Mouse (Mus musculus) forebrain, embryonic 12.5 days (tissue): ENCODE measurements around the gene Cd248. TPM values are rescaled to one million over a fixed set of nuclear protein-coding genes. Genes with fewer than 3 reads are reported as not detected.

Experiments used
- ATAC-seq: fragments of 200-750 bp; cut with Nextera tagmentation; 2 replicates; pipeline ENCODE4 v1.8.0; 2017; ENCODE audit warnings: moderate TSS enrichment; ENCODE audit not compliant: low FRiP score
- H3K27ac ChIP-seq: fragments of 300-500 bp; sonication (generic); 2 replicates; pipeline ENCODE4 v1.5.1; 2016; ENCODE audit warnings: mild to moderate bottlenecking
- H3K27me3 ChIP-seq: fragments of 300-500 bp; sonication (generic); 2 replicates; pipeline ENCODE4 v1.6.1; 2016; ENCODE audit warnings: mild to moderate bottlenecking
- H3K36me3 ChIP-seq: fragments of 300-500 bp; sonication (generic); replicated peaks from 2 replicates; pipeline ENCODE4 v1.6.1; 2016; ENCODE audit warnings: mild to moderate bottlenecking
- H3K4me1 ChIP-seq: fragments of 300-500 bp; sonication (generic); 2 replicates; pipeline ENCODE4 v1.6.1; 2016
- H3K4me2 ChIP-seq: fragments of 300-500 bp; sonication (generic); 2 replicates; pipeline ENCODE4 v1.6.1; 2016; ENCODE audit warnings: mild to moderate bottlenecking, moderate library complexity
- H3K4me3 ChIP-seq: fragments of 300-500 bp; sonication (generic); replicated peaks from 2 replicates; pipeline ENCODE4 v1.5.1; 2016; ENCODE audit warnings: mild to moderate bottlenecking
- H3K9ac ChIP-seq: fragments of 300-500 bp; sonication (generic); 2 replicates; pipeline ENCODE4 v1.6.1; 2016; ENCODE audit warnings: mild to moderate bottlenecking
- H3K9me3 ChIP-seq: fragments of 300-500 bp; sonication (generic); 2 replicates; pipeline ENCODE4 v1.6.1; 2016
- WGBS: fragments of 180-500 bp; shearing (Covaris S2); methylation state at CpG from one replicate; pipeline ENCODE4 v1.1.7; 2016; 5-methylcytosine and 5-hydroxymethylcytosine counted together
- polyA plus RNA-seq: library from polyadenylated mRNA; unstranded; fragments of >200 nt; fragmentation: Nextera tagmentation; extraction: Ambion mirVana; gene quantifications from 2 replicates; pipeline ENCODE4 v1.2.1, GENCODE M21; 2016

Cd248 gene
- polyA plus RNA-seq, 1 experiment from 2014 or later = 17.1 TPM

GRCm38 (mm10) chr19:5069978-5070377 is 2.1 kb downstream of the Cd248 start:
- Histone ChIP-seq H3K9me3 (no peaks in the 10 kb centered on the region), H3K4me1 (peaks cover 54% of the 10 kb centered on the region), H3K27ac (no peak overlapping the region), H3K9ac (no peak overlapping the region), H3K4me2 (0 out of 2 replicates have a peak overlapping the region, but pooled peaks have one; percentile 17), H3K4me3 (no peak overlapping the region; the same call in 1 of the 2 replicates), H3K27me3 (peaks cover 66% of the 10 kb centered on the region), H3K36me3 (no peaks in the 10 kb centered on the region)
- no peak for ATAC-seq
- 89% methylated on average over 7 of the region's 7 CpGs for WGBS

- Histone ChIP-seq H3K27ac (peak overlapping the region; percentile 87), H3K4me2 (peak overlapping the region; percentile 66), H3K36me3 (no peaks in the 10 kb centered on the region), H3K9me3 (no peaks in the 10 kb centered on the region), H3K9ac (peak overlapping the region; percentile 51), H3K4me1 (peaks cover 54% of the 10 kb centered on the region), H3K4me3 (peak overlapping the region; percentile 42), H3K27me3 (peaks cover 61% of the 10 kb centered on the region)
- ATAC-seq = no peak
- WGBS = 5% methylated on average over 11 of the region's 11 CpGs
These were observed 3.2 kb downstream of the Cd248 start for GRCm38 (mm10) chr19:5071077-5071476.

- Histone ChIP-seq H3K4me2 (peak overlapping the region; percentile 66), H3K9ac (peak overlapping the region; percentile 51), H3K27me3 (peaks cover 54% of the 10 kb centered on the region), H3K4me3 (peak overlapping the region; percentile 42), H3K36me3 (no peaks in the 10 kb centered on the region), H3K4me1 (peaks cover 54% of the 10 kb centered on the region), H3K9me3 (no peaks in the 10 kb centered on the region), H3K27ac (peak overlapping the region; percentile 87)
- under 1% methylated on average over 40 of the region's 40 CpGs for WGBS
- peak; percentile 88 for ATAC-seq
These were observed 3.9 kb downstream of the Cd248 start for GRCm38 (mm10) chr19:5071545-5072369.

- no peaks in the 10 kb centered on the region for H3K36me3 ChIP-seq
- no peaks in the 10 kb centered on the region for H3K9me3 ChIP-seq
- ATAC-seq = peak; percentile 28
- 4% methylated on average over 20 of the region's 20 CpGs for WGBS
- peaks cover 47% of the 10 kb centered on the region for H3K4me1 ChIP-seq
- peak overlapping the region; percentile 29; the same call in 1 of the 2 replicates for H3K9ac ChIP-seq
- peak overlapping the region; percentile 42 for H3K4me3 ChIP-seq
- peaks cover 47% of the 10 kb centered on the region for H3K27me3 ChIP-seq
- H3K4me2 ChIP-seq = peak overlapping the region; percentile 66
- H3K27ac ChIP-seq = peak overlapping the region; percentile 87
These were observed 4.6 kb downstream of the Cd248 start for GRCm38 (mm10) chr19:5072389-5073019.

GRCm38 (mm10) chr19:5073028-5073427 is 5.2 kb downstream of the Cd248 start:
- peak overlapping the region; percentile 66 for H3K4me2 ChIP-seq
- peaks cover 41% of the 10 kb centered on the region for H3K4me1 ChIP-seq
- ATAC-seq = peak; percentile 28; the same call in 1 of the 2 replicates
- H3K27me3 ChIP-seq = peaks cover 42% of the 10 kb centered on the region
- H3K9ac ChIP-seq = no peak overlapping the region
- WGBS = 1% methylated on average over 15 of the region's 15 CpGs
- H3K4me3 ChIP-seq = peak overlapping the region; percentile 42
- peak overlapping the region; percentile 87; the same call in 1 of the 2 replicates for H3K27ac ChIP-seq
- H3K9me3 ChIP-seq = no peaks in the 10 kb centered on the region
- no peaks in the 10 kb centered on the region for H3K36me3 ChIP-seq

GRCm38 (mm10) chr19:5073518-5073917 is 5.6 kb downstream of the Cd248 start:
- Histone ChIP-seq H3K4me1 (peaks cover 37% of the 10 kb centered on the region), H3K36me3 (no peaks in the 10 kb centered on the region)
- 41% methylated on average over 5 of the region's 5 CpGs for WGBS

GRCm38 (mm10) chr19:5079279-5079678 is 11.4 kb downstream of the Cd248 start:
- peaks cover 58% of the 10 kb centered on the region for H3K27me3 ChIP-seq
- no peaks in the 10 kb centered on the region for H3K4me1 ChIP-seq
- H3K9me3 ChIP-seq = no peaks in the 10 kb centered on the region
- H3K36me3 ChIP-seq = no peaks in the 10 kb centered on the region
- WGBS = 92% methylated on average over 1 of the region's 1 CpGs
- H3K9ac ChIP-seq = no peak overlapping the region
- H3K4me3 ChIP-seq = no peak overlapping the region
- no peak for ATAC-seq
- no peak overlapping the region for H3K27ac ChIP-seq
- no peak overlapping the region for H3K4me2 ChIP-seq

More at GRCm38 (mm10) chr19:5073518-5073917, 5.6 kb downstream of the Cd248 start:
- no peak for ATAC-seq
- H3K27ac ChIP-seq = no peak overlapping the region
- no peak overlapping the region for H3K4me2 ChIP-seq
- peaks cover 41% of the 10 kb centered on the region for H3K27me3 ChIP-seq
- no peak overlapping the region for H3K9ac ChIP-seq
- H3K4me3 ChIP-seq = no peak overlapping the region
- no peaks in the 10 kb centered on the region for H3K9me3 ChIP-seq

GRCm38 (mm10) chr19:5082005-5082404 is 14.1 kb downstream of the Cd248 start:
- no peak for ATAC-seq
- H3K9ac ChIP-seq = no peak overlapping the region
- WGBS = 70% methylated on average over 18 of the region's 18 CpGs

GRCm38 (mm10) chr19:5082596-5082995 is 14.7 kb downstream of the Cd248 start:
- H3K27me3 ChIP-seq = peaks cover 76% of the 10 kb centered on the region
- ATAC-seq = no peak
- WGBS = 76% methylated on average over 24 of the region's 24 CpGs

More at GRCm38 (mm10) chr19:5082005-5082404, 14.1 kb downstream of the Cd248 start:
- Histone ChIP-seq H3K27me3 (peaks cover 76% of the 10 kb centered on the region), H3K4me2 (no peak overlapping the region), H3K4me3 (0 out of 2 replicates have a peak overlapping the region, but pooled peaks have one; percentile 2), H3K9me3 (no peaks in the 10 kb centered on the region), H3K36me3 (no peaks in the 10 kb centered on the region), H3K4me1 (peaks cover 12% of the 10 kb centered on the region), H3K27ac (no peak overlapping the region)

GRCm38 (mm10) chr19:5083961-5084833 is 16.3 kb downstream of the Cd248 start:
- H3K27ac ChIP-seq = no peak overlapping the region
- no peaks in the 10 kb centered on the region for H3K9me3 ChIP-seq
- peaks cover 72% of the 10 kb centered on the region for H3K27me3 ChIP-seq
- peaks cover 22% of the 10 kb centered on the region for H3K4me1 ChIP-seq
- no peak for ATAC-seq
- WGBS = 66% methylated on average over 3 of the region's 3 CpGs
- H3K36me3 ChIP-seq = no peaks in the 10 kb centered on the region
- H3K4me3 ChIP-seq = peak overlapping the region; percentile 48; the same call in 1 of the 2 replicates
- H3K9ac ChIP-seq = no peak overlapping the region
- peak overlapping the region; percentile 83; the same call in 1 of the 2 replicates for H3K4me2 ChIP-seq

More at GRCm38 (mm10) chr19:5082596-5082995, 14.7 kb downstream of the Cd248 start:
- Histone ChIP-seq H3K4me2 (no peak overlapping the region), H3K4me3 (0 out of 2 replicates have a peak overlapping the region, but pooled peaks have one; percentile 2), H3K27ac (no peak overlapping the region), H3K9ac (no peak overlapping the region), H3K9me3 (no peaks in the 10 kb centered on the region), H3K36me3 (no peaks in the 10 kb centered on the region), H3K4me1 (peaks cover 16% of the 10 kb centered on the region)

- H3K9ac ChIP-seq = peak overlapping the region; percentile 57; the same call in 1 of the 2 replicates
- peaks cover 28% of the 10 kb centered on the region for H3K4me1 ChIP-seq
- H3K27me3 ChIP-seq = peaks cover 68% of the 10 kb centered on the region
- H3K4me3 ChIP-seq = peak overlapping the region; percentile 48
- peak overlapping the region; percentile 83 for H3K4me2 ChIP-seq
- 0 out of 2 replicates have a peak, but pooled peaks cover 4% of the 10 kb centered on the region for H3K36me3 ChIP-seq
- WGBS = 5% methylated on average over 15 of the region's 15 CpGs
- ATAC-seq = no peak
- H3K27ac ChIP-seq = no peak overlapping the region
- H3K9me3 ChIP-seq = no peaks in the 10 kb centered on the region
These were observed 16.9 kb downstream of the Cd248 start for GRCm38 (mm10) chr19:5084834-5085144.
